Mouse (Mus musculus) gastrocnemius, adult 2 months (tissue): ENCODE data around the gene Sun1. TPM values are rescaled to one million over a fixed set of nuclear protein-coding genes. Genes with fewer than 3 reads are reported as not detected.

Source experiments
- DNase-seq: peaks from one replicate; pipeline ENCODE4 v3.0.0; 2022
- H3K27ac ChIP-seq: fragments of 200-600 bp; 2 replicates; pipeline ENCODE4 v1.8.1; 2022; ENCODE audit warnings: mild to moderate bottlenecking
- H3K4me3 ChIP-seq: fragments of 200-600 bp; 2 replicates; pipeline ENCODE4 v1.8.1; 2022; ENCODE audit warnings: mild to moderate bottlenecking, moderate library complexity
- CTCF ChIP-seq: fragments of 200-600 bp; IDR thresholded peaks from 2 replicates; pipeline ENCODE4 v1.8.1; 2022; ENCODE audit warnings: antibody characterized with exemption, mild to moderate bottlenecking, moderate library complexity
- intact Hi-C: fragments of 180-260 bp; cut with DNase I; formaldehyde crosslinking; loops from one replicate; pipeline ENCODE4 v1.15.1; 2025
- total RNA-seq, 2 experiments: library from RNA; stranded (reverse); gene quantifications; 2 replicates each; pipeline ENCODE4 v1.2.3; 2021

Sun1 gene
- total RNA-seq, 2 experiments from 2014 or later = 39.5 to 43.3 TPM

DNA sequence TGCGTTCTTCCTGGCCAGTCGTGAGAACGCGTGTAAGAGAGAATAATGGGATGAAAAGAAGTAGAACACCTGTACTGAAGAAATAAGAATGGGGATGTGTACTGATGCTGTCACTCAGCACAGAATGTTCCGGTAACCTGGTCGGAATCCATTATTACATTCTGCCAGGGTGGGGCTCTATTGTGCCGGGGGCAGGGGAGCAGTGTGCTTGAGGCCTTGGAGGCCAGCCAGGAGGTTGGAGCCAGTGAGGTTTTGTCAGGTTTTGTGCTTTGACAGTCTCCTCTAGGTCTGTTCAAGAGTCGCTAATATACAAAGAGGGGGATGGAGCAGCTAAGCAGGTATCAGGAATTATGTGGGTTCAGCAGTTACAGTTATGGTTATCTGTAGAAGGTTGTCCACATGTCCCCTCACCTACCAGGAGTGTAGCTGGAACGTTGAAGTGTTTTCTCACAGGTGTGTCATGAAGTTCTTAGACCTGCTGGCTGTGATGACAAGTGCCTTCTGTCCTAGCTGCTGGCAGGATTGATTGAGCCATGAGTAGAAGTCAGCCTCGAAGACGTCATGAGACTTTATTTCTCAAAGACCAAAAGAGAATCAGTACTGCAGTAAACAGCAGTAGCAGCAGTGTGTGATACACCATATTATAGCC lies 11.4 kb downstream of the Sun1 start:
- H3K27ac ChIP-seq = peak overlapping the region; percentile 24; the same call in 1 of the 2 replicates
- TF ChIP-seq CTCF = no peak
- no peak for DNase-seq
- no peak overlapping the region for H3K4me3 ChIP-seq
- intact Hi-C loops = no loop called here

DNA sequence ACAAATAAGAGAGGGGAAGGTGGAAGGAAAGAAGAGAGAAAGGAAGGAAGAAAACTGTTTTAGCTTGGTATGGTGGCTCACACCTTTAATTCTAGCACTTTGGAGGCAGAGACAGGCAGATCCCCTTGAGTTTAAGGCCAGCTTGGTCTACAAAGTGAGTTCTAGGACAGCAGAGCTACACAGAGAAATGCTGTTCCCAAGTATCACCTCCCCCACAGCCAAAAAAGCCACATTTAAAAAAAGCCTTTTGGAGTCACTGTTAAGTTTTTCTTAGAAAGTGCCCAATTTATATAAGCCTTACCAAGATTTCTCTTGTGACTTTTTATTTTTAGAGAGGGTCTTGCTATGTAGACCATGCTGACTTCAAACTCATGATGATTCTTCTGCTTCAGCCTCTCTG lies 13.9 kb downstream of the Sun1 start:
- H3K4me3 ChIP-seq = no peak overlapping the region
- DNase-seq = no peak
- no peak for TF ChIP-seq CTCF
- intact Hi-C loops = no loop called here
- H3K27ac ChIP-seq = peak overlapping the region; percentile 49; the same call in 1 of the 2 replicates

- H3K27ac ChIP-seq = peak overlapping the region; percentile 49; the same call in 1 of the 2 replicates
- intact Hi-C loops = no loop called here
- H3K4me3 ChIP-seq = no peak overlapping the region
- no peak for TF ChIP-seq CTCF
- no peak for DNase-seq
These were observed 14.7 kb downstream of the Sun1 start for GRCm38 (mm10) chr5:139215184-139215583.

DNA sequence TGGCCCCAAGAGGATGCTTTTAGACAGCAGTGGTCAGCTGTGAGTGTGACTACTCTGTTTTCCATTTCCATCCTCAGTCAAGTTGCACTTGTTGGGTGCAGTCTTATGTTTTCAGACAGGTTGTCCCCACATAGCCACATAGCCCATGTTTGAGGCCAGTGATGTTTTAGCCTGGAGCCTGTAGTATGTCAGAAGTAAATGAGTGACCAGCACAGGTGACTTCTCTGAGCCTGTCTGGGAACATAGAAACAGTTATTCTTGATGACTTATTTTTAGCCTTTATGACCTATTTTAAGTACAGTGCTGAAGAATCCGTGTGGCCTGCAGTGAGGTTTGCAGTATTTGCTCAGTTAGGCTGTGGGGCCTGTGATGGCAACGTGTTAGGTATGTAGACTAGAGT lies 15.7 kb downstream of the Sun1 start:
- H3K27ac ChIP-seq = peak overlapping the region; percentile 87
- DNase-seq = no peak
- intact Hi-C loops = no loop called here
- H3K4me3 ChIP-seq = peak overlapping the region; percentile 5; the same call in 1 of the 2 replicates
- no peak for TF ChIP-seq CTCF

DNA sequence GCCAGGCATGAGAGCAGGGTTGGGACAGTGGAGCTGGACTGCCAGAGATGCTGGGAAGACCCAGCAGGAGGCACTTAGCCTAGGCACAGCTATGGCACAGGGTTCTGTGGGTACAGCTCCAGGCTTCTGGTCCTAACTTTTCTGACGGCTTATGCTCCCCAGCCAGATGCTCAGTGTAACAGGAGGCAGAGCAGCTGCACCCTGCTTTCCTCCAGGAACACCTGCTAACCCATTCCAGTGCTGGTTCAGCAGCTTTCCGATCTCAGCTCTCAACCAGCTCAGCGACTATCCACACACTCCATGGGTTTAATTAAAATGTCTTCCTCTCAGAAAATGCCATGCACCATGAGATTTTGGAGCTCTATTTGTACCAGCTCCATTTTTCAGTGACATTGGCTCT lies 16.3 kb downstream of the Sun1 start:
- 0 out of 2 replicates have a peak overlapping the region, but pooled peaks have one; percentile 5 for H3K4me3 ChIP-seq
- intact Hi-C loops = no loop called here
- H3K27ac ChIP-seq = peak overlapping the region; percentile 87
- no peak for TF ChIP-seq CTCF
- DNase-seq = peak; percentile 56

DNA sequence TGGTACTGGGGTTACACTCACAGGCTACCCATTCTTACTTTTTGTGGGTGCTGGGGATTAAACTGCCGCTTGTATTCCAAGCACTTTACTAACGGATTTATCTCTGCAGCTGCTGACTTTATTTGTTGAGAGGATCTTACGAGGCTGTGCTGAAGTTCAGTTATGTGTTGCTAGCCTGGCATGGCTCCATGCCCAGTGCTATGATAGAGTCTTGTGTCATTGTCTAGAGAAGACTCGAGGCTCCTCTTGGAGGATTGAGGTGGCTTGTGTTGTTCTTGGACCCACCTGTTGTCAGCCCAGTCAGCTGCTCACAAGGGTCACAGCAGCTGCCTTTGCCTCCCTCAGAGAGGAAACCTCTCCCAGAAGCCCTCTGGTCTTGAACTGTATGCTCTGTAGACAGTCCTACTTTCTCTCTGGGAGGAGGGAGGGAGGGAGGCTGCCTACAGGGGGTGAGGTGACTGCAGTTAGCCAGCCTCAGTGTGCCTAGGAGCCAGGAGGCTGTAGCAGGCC lies 19.6 kb downstream of the Sun1 start:
- intact Hi-C loops = no loop called here
- Histone ChIP-seq H3K27ac (peak overlapping the region; percentile 85), H3K4me3 (no peak overlapping the region)
- DNase-seq = no peak
- TF ChIP-seq CTCF = no peak

DNA sequence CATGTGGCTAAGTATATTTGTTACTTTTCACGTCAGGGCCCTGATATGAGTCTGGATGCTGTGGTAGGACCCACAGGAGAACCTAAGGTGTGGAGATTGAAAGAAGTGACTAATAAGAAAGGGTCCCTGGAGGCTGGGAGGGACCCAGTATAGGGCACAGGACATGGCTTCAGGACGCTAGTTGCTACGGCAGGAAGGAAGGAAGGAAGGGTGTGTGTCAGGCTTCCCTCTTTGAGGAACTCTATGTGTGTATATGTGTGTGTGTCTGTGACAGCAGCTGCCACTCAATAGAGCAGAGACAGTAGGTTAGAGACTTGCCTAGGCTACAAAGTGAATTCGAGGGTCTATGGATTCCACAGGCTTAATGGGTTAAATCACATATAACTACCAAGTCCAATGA lies 20.2 kb downstream of the Sun1 start:
- DNase-seq = no peak
- TF ChIP-seq CTCF = no peak
- intact Hi-C loops = no loop called here
- peak overlapping the region; percentile 85 for H3K27ac ChIP-seq
- no peak overlapping the region for H3K4me3 ChIP-seq

GRCm38 (mm10) chr5:139223331-139223730 lies 22.9 kb downstream of the Sun1 start:
- no peak for DNase-seq
- Histone ChIP-seq H3K4me3 (no peak overlapping the region), H3K27ac (no peak overlapping the region)
- no peak for TF ChIP-seq CTCF
- intact Hi-C loops = no loop called here

- intact Hi-C loops = no loop called here
- TF ChIP-seq CTCF = no peak
- DNase-seq = no peak
These were observed 26.8 kb downstream of the Sun1 start for GRCm38 (mm10) chr5:139227236-139227635.

GRCm38 (mm10) chr5:139227645-139228044 lies 27.2 kb downstream of the Sun1 start:
- no peak for TF ChIP-seq CTCF
- intact Hi-C loops = no loop called here
- no peak overlapping the region for H3K27ac ChIP-seq

More at GRCm38 (mm10) chr5:139227236-139227635, 26.8 kb downstream of the Sun1 start:
- H3K4me3 ChIP-seq = no peak overlapping the region
- H3K27ac ChIP-seq = no peak overlapping the region

DNA sequence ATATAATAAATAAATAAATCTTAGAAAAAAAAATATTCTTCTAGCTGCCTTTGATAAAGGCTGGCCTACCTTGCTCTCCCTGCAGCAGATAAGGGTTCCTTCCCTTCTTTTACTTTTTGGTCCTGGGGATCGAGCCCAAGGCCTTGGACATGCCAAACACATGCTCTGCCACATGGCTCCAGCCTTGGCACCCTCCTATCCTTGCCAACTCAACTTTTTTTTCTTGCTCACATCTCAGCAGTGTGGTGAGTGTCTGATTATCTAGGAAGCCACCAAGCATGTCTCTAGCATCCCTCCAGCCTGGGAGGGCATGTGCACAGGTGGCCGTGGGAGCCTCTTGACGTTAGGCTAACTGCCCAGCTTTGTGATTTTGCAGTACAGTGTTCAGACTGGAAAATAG lies 27.9 kb downstream of the Sun1 start:
- no peak for DNase-seq
- Histone ChIP-seq H3K4me3 (no peak overlapping the region), H3K27ac (no peak overlapping the region)
- intact Hi-C loops = no loop called here
- no peak for TF ChIP-seq CTCF

More at GRCm38 (mm10) chr5:139227645-139228044, 27.2 kb downstream of the Sun1 start:
- DNase-seq = no peak
- no peak overlapping the region for H3K4me3 ChIP-seq

GRCm38 (mm10) chr5:139229716-139230115 lies 29.3 kb downstream of the Sun1 start:
- DNase-seq = no peak
- intact Hi-C loops = no loop called here
- no peak overlapping the region for H3K27ac ChIP-seq
- TF ChIP-seq CTCF = no peak
- H3K4me3 ChIP-seq = no peak overlapping the region

- no peak for DNase-seq
- intact Hi-C loops = no loop called here
- no peak overlapping the region for H3K4me3 ChIP-seq
- no peak overlapping the region for H3K27ac ChIP-seq
- TF ChIP-seq CTCF = no peak
These were observed 31.6 kb downstream of the Sun1 start for GRCm38 (mm10) chr5:139232083-139232482.

DNA sequence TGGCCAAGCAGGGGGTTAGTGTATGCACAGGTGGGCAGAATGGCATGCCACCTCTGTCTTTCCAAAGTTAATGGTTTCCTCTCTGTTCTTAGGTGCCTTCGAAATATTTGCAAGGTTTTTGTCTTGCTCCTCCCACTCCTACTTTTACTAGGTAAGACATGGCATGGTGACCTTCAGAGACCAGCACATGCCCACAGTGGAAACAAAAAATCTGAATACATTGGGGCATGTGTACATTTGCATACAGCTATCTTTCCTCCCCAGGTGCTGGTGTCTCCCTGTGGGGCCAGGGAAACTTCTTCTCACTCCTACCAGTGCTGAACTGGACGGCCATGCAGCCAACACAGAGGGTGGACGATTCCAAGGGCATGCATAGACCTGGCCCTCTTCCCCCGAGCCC lies 34.0 kb downstream of the Sun1 start:
- TF ChIP-seq CTCF = no peak
- no peak for DNase-seq
- intact Hi-C loops = no loop called here
- no peak overlapping the region for H3K27ac ChIP-seq
- no peak overlapping the region for H3K4me3 ChIP-seq
